Mouse (Mus musculus) liver, embryonic 11.5 days (tissue): Measurements from ENCODE around the gene Gm20696. TPM values are rescaled to one million over a fixed set of nuclear protein-coding genes. Genes with fewer than 3 reads are reported as not detected.

Experiments used
- ATAC-seq: fragments of 200-750 bp; cut with Nextera tagmentation; replicated peaks from 2 replicates; pipeline ENCODE4 v1.8.0; 2017; ENCODE audit warnings: moderate number of reproducible peaks, mild to moderate bottlenecking, moderate TSS enrichment, moderate library complexity; ENCODE audit not compliant: low FRiP score
- DNase-seq: peaks from one replicate; pipeline ENCODE4 v3.0.0-alpha.2; 2017; ENCODE audit warnings: low spot score
- H3K27ac ChIP-seq: fragments of 300-500 bp; sonication (generic); 2 replicates; pipeline ENCODE4 v1.5.1; 2014; ENCODE audit warnings: mild to moderate bottlenecking, low read depth, low read length, control low read depth
- H3K27me3 ChIP-seq: fragments of 300-500 bp; sonication (generic); replicated peaks from 2 replicates; pipeline ENCODE4 v1.6.1; 2014; ENCODE audit warnings: low read length, mixed read lengths; ENCODE audit not compliant: control insufficient read depth, insufficient read depth
- H3K36me3 ChIP-seq: fragments of 300-500 bp; sonication (generic); 2 replicates; pipeline ENCODE4 v1.6.1; 2014; ENCODE audit warnings: mild to moderate bottlenecking, low read length, moderate library complexity, mixed read lengths; ENCODE audit not compliant: control insufficient read depth, insufficient read depth
- H3K4me1 ChIP-seq: fragments of 300-500 bp; sonication (generic); replicated peaks from 2 replicates; pipeline ENCODE4 v1.6.1; 2014; ENCODE audit warnings: low read length, mixed read lengths; ENCODE audit not compliant: control insufficient read depth, insufficient read depth
- H3K4me2 ChIP-seq: fragments of 300-500 bp; sonication (generic); 2 replicates; pipeline ENCODE4 v1.6.1; 2014; ENCODE audit warnings: mild to moderate bottlenecking, control low read depth, moderate library complexity
- H3K4me3 ChIP-seq: fragments of 300-500 bp; sonication (generic); 2 replicates; pipeline ENCODE4 v1.5.1; 2014; ENCODE audit warnings: low read depth, low read length, control low read depth
- H3K9ac ChIP-seq: fragments of 300-500 bp; sonication (generic); 2 replicates; pipeline ENCODE4 v1.6.1; 2014; ENCODE audit warnings: low read depth, low read length, control low read depth
- H3K9me3 ChIP-seq: fragments of 300-500 bp; sonication (generic); 2 replicates; pipeline ENCODE4 v1.6.1; 2016; ENCODE audit warnings: low read length, inconsistent platforms, mixed read lengths; ENCODE audit not compliant: control insufficient read depth
- WGBS: fragments of 180-500 bp; shearing (Covaris S2); extraction: QIAGEN DNeasy Blood & Tissue Kit; methylation state at CpG from one replicate; pipeline ENCODE4 v1.1.7; 2014; 5-methylcytosine and 5-hydroxymethylcytosine counted together
- polyA plus RNA-seq: library from polyadenylated mRNA; unstranded; fragments of >200 nt; fragmentation: Nextera tagmentation; extraction: Ambion mirVana; gene quantifications from 2 replicates; pipeline ENCODE4 v1.2.1, GENCODE M21; 2014

Gm20696 gene
- polyA plus RNA-seq, 1 experiment from 2014 or later: 2.4 TPM

DNA sequence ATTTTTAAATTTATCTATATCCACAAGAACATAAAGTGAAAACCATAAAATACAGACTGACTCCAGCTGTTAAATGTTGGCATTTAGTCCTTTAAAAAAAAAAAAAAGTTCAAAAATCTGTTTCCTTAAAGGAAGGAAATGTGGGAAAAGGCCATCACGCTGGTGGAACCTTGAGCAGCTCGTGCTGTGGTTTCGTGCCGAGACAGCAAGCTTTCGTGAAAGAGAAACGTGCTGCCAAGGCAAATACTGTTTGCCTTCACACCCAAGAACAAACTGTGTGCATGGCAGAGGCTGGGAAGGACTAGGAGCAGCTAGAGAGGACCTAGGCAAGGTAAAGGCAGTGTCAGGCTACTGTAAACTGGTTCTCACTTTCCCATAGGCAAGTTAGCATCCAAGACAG, 329.0 kb downstream of the Gm20696 start:
- DNase-seq: no peak
- Histone ChIP-seq H3K9me3 (no peaks in the 10 kb centered on the region), H3K4me1 (peaks cover 11% of the 10 kb centered on the region), H3K9ac (no peak overlapping the region), H3K27ac (no peak overlapping the region), H3K36me3 (no peaks in the 10 kb centered on the region), H3K4me3 (no peak overlapping the region), H3K4me2 (no peak overlapping the region), H3K27me3 (no peaks in the 10 kb centered on the region)
- WGBS: 37% methylated on average over 6 of the region's 6 CpGs
- ATAC-seq: no peak

DNA sequence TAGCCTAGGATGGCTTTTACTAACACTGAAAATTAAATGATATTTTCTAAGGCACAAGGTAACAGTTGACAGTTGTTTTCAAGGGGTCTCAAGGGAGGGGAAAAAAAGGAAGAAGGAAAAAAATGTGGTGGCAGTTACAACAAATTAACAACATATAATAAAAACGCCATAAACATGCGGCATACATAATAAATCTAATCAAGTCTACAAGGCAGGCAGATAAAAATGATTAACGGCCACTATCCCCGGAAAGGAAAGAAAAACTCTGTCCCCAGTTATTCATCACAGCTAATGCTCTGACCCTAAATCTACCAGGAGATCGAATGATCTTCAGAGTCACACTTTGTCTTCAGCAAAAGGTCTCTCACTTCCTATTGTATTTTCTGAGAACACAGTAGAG, 330.4 kb downstream of the Gm20696 start:
- WGBS: 61% methylated on average over 5 of the region's 5 CpGs

DNA sequence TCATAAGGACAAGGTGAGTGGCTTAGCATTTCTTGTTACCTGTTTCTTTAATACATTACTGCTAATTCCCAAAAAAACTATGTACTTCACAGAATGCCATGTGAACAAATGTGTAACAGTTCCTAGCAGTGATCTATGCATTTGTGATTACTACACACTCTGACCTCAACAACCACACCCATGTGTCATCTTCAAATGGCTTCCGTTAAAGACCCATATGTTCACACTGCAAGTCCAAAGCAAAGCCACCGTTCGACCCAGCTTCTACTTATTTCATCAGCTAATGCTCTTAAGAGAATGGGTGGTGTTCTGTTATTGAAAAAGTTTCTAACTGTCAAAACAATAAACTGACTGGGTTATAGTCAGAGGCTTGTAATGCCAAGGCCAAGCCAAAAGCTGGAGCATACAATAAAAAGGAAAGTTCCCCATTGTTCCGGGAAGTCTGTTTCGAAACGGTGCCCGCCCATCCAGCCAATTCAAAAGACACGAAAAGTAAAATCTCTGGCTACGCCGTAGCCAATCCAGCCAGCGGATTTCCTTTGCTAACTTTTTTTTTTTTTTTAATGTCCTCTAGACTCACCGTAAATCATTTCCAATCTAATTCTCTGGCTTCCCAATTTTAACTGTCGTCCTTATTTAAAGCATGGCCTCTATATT, 331.3 kb downstream of the Gm20696 start:
- H3K36me3 ChIP-seq: no peaks in the 10 kb centered on the region
- H3K4me3 ChIP-seq: no peak overlapping the region
- no peak overlapping the region for H3K9ac ChIP-seq
- H3K27me3 ChIP-seq: no peaks in the 10 kb centered on the region
- H3K4me1 ChIP-seq: peaks cover 11% of the 10 kb centered on the region
- no peak overlapping the region for H3K27ac ChIP-seq
- ATAC-seq (no peak), DNase-seq (no peak)
- no peaks in the 10 kb centered on the region for H3K9me3 ChIP-seq
- no peak overlapping the region for H3K4me2 ChIP-seq
- 84% methylated on average over 13 of the region's 13 CpGs for WGBS

More for the DNA sequence above, 330.4 kb downstream of the Gm20696 start:
- Histone ChIP-seq H3K27ac (no peak overlapping the region), H3K4me3 (no peak overlapping the region), H3K27me3 (no peaks in the 10 kb centered on the region), H3K9ac (no peak overlapping the region), H3K36me3 (no peaks in the 10 kb centered on the region), H3K9me3 (no peaks in the 10 kb centered on the region), H3K4me2 (no peak overlapping the region), H3K4me1 (peaks cover 11% of the 10 kb centered on the region)
- no peak for ATAC-seq
- no peak for DNase-seq

DNA sequence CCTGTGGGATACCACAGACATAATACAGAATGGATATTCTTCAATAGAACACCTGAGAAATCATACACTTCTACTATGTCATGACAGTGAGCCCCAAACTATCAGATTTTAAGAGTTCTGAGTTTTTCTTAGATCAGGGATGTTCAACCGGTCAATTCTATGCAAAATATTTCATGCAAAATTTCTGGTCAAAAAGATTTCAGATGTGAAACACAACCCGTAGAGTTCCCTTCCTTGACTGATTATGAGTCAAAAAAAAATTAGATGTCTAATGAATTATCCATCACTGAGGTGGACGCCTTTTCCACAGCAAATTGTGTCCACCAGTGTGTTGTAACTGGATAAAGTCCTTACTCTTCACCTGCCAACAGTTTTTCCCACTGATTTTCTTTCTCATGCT, 332.3 kb downstream of the Gm20696 start:
- Histone ChIP-seq H3K4me2 (no peak overlapping the region), H3K27ac (no peak overlapping the region), H3K27me3 (no peaks in the 10 kb centered on the region), H3K4me3 (no peak overlapping the region), H3K4me1 (peaks cover 11% of the 10 kb centered on the region), H3K36me3 (no peaks in the 10 kb centered on the region), H3K9me3 (no peaks in the 10 kb centered on the region), H3K9ac (no peak overlapping the region)
- ATAC-seq (no peak), DNase-seq (no peak)
- WGBS: 86% methylated on average over 3 of the region's 3 CpGs

DNA sequence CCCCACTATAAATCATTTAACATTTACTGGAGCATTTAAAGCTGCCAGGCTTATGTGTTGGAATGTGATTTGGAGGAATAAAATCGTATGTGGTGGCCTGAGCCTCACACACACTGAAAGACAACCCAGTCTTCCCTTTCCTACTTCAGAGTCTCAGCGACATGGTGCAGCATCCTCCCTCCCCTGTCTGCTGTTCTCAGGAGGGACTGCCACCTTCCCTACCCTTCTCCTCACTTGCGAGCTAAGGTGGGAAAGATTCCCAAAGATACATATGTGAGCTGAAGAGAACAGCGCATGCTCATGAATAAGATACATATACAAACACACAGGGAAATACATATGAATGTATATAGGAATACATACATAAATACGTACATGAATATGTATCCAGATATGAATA, 333.5 kb downstream of the Gm20696 start:
- no peak for DNase-seq
- Histone ChIP-seq H3K9me3 (no peaks in the 10 kb centered on the region), H3K27ac (no peak overlapping the region), H3K4me3 (no peak overlapping the region), H3K9ac (no peak overlapping the region), H3K4me1 (peaks cover 6% of the 10 kb centered on the region), H3K36me3 (no peaks in the 10 kb centered on the region), H3K4me2 (no peak overlapping the region), H3K27me3 (no peaks in the 10 kb centered on the region)
- no peak for ATAC-seq
- 82% methylated on average over 5 of the region's 5 CpGs for WGBS

DNA sequence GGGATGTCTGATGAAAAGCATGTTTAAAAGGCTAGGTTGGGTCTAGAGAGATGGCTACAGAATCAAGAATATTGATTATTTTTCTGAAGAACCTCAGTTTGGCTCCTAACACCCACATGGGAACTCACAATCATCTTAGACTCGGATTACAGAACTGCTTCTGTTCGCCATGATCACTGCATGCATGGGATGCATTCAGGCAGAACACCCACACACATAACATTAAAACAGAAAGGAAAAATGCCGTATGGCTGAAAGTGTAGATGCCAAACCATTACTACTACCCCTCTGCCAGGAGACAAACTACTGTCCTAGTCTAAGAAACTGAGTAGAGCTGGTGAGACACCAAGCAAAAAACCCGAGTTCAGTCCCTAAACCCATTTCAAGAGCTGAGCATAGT, 336.4 kb downstream of the Gm20696 start:
- H3K9ac ChIP-seq: no peak overlapping the region
- no peak for DNase-seq
- H3K4me2 ChIP-seq: no peak overlapping the region
- no peak for ATAC-seq
- no peaks in the 10 kb centered on the region for H3K9me3 ChIP-seq
- H3K27ac ChIP-seq: no peak overlapping the region
- no peaks in the 10 kb centered on the region for H3K36me3 ChIP-seq
- H3K4me3 ChIP-seq: no peak overlapping the region
- no peaks in the 10 kb centered on the region for H3K27me3 ChIP-seq
- WGBS: 89% methylated on average over 4 of the region's 4 CpGs
- H3K4me1 ChIP-seq: no peaks in the 10 kb centered on the region; the same call in 1 of the 2 replicates

DNA sequence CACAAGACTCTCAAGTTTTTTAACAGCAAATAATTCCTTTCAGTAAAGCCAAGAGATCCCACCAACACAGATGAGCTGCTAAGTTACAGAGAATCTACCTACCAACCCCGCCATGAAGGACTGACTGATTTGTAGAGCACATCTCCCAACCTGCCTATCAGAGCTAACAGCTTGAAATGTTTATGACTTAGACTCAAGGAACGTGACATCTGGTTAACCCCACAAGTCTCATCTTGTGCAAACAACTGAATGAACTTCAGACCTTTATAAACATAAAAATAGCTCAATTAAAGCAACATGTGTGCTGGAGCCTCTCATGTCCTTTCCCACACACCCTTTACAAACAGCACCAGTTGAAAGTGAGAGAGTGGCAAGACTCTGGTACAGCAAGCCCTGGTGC, 338.0 kb downstream of the Gm20696 start:
- Histone ChIP-seq H3K4me3 (no peak overlapping the region), H3K27ac (no peak overlapping the region), H3K36me3 (no peaks in the 10 kb centered on the region), H3K9me3 (no peaks in the 10 kb centered on the region), H3K4me1 (no peaks in the 10 kb centered on the region; the same call in 1 of the 2 replicates), H3K27me3 (no peaks in the 10 kb centered on the region), H3K9ac (no peak overlapping the region), H3K4me2 (no peak overlapping the region)
- ATAC-seq: no peak
- 53% methylated on average over 2 of the region's 2 CpGs for WGBS
- no peak for DNase-seq

DNA sequence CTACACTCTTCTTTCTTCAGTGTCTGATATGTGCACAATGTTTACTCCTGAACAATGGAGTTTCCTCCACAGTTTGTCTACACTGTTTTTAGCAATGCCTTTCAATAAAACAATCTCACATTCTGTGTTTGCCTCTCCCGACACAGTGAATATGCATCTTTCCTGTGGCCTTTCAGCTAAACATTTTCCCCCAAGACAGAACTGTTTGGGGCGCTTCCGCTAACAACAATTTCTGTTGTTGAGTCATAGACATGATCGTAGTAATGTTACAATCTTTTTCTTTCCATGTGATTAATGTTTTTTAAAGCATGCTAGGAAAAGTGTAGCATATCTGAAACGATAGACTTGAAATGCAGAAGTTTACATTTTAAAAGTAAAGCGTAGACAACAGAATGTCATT, 338.5 kb downstream of the Gm20696 start:
- H3K4me2 ChIP-seq: no peak overlapping the region
- H3K27ac ChIP-seq: no peak overlapping the region
- WGBS: 79% methylated on average over 6 of the region's 6 CpGs
- DNase-seq (no peak), ATAC-seq (no peak)
- no peaks in the 10 kb centered on the region for H3K27me3 ChIP-seq
- no peaks in the 10 kb centered on the region for H3K9me3 ChIP-seq
- no peak overlapping the region for H3K9ac ChIP-seq
- no peaks in the 10 kb centered on the region; the same call in 1 of the 2 replicates for H3K4me1 ChIP-seq
- no peak overlapping the region for H3K4me3 ChIP-seq
- H3K36me3 ChIP-seq: no peaks in the 10 kb centered on the region

DNA sequence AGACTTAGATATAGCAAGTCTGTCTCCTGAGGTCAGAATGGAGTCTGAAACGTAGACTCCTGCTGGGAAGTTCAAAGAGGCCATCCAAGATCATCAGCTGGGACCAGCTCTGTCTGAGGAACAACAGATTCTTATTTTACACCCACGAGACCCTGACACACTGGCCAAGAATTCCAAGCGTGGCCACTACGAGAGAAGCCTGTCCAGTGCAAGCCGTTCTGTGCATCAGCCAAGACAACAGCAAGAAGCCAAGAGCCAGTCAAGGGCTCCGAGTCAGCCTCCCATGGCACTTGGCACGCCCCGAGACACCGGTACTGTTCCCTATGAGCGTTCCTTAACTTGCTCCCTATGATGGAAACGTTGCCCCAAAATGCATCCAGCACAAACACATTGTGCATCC, 338.9 kb downstream of the Gm20696 start:
- Histone ChIP-seq H3K4me1 (no peaks in the 10 kb centered on the region; the same call in 1 of the 2 replicates), H3K4me3 (no peak overlapping the region), H3K27ac (no peak overlapping the region), H3K27me3 (no peaks in the 10 kb centered on the region), H3K36me3 (no peaks in the 10 kb centered on the region), H3K9me3 (no peaks in the 10 kb centered on the region), H3K9ac (no peak overlapping the region), H3K4me2 (no peak overlapping the region)
- ATAC-seq (no peak), DNase-seq (no peak)
- WGBS: 82% methylated on average over 11 of the region's 11 CpGs
